Mouse (Mus musculus) kidney, postnatal 14 days (tissue): Measurements from ENCODE around the gene Fancf.
A peak's percentile ranks its signal among the peaks of the same experiment; 100 is the strongest.

Source experiments
- DNase-seq: peaks from one replicate; pipeline ENCODE4 v3.0.0; 2022; ENCODE audit warnings: mixed read lengths

The Fancf gene

DNA sequence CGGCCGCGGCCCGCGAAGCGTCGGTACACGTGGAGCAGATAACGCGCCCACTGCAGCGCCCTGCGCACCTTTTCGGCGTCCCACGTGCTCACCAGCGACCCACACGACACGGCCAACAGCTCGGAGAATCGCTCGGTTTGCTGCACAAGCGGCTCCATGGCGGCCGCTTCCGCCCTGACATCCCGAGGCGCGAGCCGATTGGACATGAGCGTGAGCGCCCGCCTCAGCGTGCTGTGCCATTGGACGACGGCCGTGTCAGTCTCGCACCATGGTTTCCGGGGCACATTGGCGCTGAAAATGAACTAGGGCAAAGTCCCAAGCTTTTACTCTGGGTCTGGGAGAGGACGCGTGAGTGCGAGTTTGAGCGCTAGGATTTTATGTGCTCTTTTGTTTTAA, at the start of gene Fancf:
Gene Fancf, minus strand, starts transcription at position 171 of the 396 bp plus-strand sequence.
- peak; percentile 99 for DNase-seq

DNA sequence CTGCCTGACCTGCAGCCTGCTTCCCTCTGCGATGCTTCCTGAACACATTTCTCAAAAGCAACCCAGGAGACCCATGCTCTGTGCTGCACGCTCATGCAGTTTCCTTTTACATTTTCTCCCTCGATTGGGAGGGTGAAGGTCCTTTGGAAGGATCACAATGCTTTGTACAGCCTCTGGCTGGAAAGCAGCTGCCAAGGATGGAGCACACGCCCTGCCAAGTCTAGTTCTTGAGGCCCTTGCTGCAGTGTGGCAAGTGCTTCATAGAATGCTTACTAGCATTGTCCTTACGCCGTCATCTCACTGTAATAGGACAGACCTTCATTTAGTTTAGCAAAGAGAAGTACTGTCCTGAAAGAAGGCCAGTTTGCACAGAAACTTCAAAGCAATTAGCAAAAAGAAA, 37.0 kb upstream of the Fancf start:
- no peak for DNase-seq

- DNase-seq: no peak
Observed at GRCm38 (mm10) chr7:51894939-51895338, 32.9 kb upstream of the Fancf start.

DNA sequence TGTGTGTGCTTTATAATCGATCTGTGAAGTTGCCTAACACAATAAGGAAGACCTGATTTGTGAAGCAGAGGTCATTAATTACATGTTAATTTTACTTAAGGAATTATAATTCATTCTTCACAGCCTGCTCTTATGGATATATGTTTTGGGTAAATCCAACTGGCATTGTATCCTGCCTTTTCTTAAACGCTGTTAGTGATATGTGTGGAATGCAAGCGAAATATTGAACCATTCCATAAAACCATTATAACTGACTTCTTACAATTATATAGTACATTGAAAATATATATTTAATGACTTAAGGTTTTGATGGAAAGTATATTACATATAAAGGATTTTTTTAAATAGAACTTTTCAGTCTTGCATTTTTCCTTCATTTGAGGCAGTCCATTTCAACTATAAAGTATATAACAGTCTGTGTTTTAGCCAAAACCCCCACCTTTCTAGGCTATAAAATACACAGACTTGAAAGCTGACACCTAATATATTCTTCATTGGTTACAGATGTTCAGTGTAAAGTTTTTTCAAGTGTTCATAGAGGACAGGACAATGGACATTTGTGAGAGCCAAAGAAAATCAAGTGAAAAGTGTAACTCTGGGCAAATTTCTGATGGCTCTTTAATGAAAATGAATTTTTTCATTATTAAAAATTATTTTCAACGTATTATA, 32.2 kb upstream of the Fancf start:
- no peak for DNase-seq

DNA sequence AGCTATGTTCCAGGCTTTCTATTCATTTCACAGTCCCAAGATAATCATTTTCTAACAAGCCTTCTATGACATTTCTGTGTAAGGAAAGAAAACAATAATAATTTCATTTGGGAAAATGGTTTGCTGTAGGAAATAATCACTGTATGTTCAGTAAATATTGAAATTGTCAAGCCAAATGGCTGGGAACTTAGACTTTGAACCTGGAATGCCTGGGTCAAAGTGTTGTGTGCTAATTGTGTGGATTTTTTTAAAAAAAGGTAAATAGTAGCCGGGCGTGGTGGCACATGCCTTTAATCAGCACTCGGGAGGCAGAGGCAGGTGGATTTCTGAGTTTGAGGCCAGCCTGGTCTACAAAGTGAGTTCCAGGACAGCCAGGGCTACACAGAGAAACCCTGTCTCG, 30.9 kb upstream of the Fancf start:
- no peak for DNase-seq

GRCm38 (mm10) chr7:51892224-51892965, 30.3 kb upstream of the Fancf start:
- no peak for DNase-seq

- DNase-seq: no peak
Observed at GRCm38 (mm10) chr7:51889601-51890000, 27.5 kb upstream of the Fancf start.

DNA sequence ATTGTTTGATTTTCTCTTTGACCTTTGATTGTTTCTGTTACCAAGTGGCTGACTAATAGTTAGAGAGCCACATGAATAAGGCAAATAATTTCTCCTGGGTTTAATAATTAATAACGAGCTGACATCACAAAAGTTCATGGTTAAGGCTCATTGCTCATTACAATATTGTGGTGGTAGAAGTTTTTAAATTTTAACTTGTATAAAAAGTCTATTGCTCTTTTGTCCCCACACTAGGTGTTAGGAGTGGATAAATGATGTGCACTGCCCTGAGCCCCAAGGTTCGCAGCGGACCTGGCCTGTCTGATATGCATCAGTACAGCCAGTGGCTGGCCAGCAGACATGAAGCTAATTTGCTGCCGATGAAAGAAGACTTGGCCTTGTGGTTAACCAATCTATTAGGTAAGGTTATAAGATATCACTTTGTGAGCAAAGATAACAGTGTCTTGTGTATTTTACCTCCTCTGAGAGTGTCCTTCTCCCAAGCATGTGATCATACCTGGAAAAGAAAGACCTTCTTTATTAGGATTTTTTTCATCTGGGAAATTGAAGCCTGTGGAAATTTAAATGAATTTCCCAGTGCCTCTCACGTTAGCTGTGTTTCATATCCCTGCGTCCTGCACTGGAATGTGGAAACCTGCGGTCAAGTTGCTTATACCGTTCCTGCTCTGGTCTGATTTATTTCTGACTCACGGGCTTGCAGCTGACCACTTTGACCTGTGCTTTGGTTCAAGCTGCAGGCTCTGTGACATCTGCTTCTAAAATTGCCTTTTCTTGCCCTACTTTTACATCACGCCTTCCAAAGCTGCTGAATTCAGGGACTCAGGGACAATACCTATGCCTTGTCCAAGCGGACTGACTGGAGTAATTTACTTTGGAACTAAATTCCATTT, 25.9 kb upstream of the Fancf start:
- peak; percentile 68 for DNase-seq

DNA sequence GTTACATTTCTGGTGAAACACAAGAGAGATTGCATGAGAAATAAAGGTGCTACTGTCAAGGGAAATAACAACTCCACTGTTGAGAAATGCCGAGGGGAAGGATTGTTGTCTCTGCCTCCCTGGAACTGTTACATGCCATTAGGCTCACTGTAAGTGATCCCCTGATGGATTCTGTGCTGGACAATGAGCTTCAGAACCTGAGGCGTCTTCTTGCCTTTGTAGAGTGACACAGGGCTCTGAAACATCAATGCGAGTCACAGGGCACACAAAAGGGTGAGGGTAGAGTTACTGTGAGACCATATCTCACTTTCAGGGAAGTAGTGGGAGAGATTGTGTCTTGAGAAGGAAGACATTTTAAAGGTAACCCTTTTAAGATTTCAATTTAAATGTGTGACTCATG, 23.3 kb upstream of the Fancf start:
- no peak for DNase-seq

GRCm38 (mm10) chr7:51880121-51880520, 18.1 kb upstream of the Fancf start:
- DNase-seq: no peak

GRCm38 (mm10) chr7:51879136-51879723, 17.2 kb upstream of the Fancf start:
- peak; percentile 25 for DNase-seq

DNA sequence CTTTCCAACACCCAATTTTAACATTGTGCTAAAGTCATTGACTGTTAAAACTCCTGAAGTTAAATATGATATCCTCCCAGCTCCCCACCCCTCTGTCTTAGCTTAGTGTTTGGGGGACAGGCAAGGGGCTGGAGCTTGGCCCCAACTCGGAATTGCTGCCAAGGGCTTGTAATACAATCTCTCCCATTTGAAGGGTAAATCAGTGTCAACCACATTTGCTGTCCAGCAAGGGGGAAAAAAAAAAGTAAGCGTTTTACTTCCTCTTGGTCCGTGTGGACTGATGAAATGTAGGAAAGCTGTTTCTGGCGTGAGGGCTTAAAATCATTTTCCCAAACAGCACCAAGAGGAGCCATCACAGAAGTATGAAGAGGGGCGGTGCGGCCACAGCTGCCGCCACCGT, 16.7 kb upstream of the Fancf start:
- DNase-seq: no peak

GRCm38 (mm10) chr7:51876316-51876715, 14.2 kb upstream of the Fancf start:
- no peak for DNase-seq

- DNase-seq: no peak
Observed at GRCm38 (mm10) chr7:51872597-51872996, 10.5 kb upstream of the Fancf start.

DNA sequence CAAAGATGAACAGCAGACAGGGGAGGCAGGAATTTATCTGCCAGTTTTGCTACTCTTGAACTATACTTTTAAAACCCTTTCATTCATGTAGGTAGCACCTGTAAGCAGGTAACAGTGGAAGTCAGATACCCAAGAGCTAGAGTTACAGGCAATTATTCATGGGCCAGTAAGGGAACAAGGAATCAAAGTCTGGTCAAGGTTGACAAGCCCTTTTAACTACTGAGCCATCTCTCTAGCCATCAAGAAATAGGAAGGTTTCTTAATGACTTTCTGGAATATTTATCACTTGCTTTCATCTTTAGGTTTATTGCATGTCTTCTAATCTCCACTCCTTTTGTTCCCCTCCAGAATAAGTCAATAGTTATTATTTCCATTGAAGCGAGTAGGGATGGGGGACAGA, 10.0 kb upstream of the Fancf start:
- DNase-seq: no peak

- peak; percentile 24 for DNase-seq
Observed at GRCm38 (mm10) chr7:51867983-51868382, 5.9 kb upstream of the Fancf start.

DNA sequence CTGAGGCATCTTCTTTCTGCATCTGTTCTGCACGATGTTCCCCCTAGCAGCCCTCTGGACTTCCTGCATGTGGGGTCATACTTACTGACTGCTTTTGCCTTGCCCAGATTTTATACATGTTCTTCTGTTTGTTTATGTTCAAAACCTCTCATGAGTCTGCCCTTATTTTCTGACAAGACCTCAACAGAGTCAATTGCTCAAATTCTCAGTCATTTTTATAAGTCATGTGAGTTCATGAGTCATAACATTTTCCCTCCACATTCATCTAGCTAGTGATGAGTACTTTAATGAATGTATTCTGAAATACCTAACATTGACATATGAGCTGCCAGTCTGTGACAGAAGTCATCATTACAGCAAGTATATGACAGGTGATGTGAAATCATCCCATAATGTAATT, 3.3 kb upstream of the Fancf start:
- no peak for DNase-seq

DNA sequence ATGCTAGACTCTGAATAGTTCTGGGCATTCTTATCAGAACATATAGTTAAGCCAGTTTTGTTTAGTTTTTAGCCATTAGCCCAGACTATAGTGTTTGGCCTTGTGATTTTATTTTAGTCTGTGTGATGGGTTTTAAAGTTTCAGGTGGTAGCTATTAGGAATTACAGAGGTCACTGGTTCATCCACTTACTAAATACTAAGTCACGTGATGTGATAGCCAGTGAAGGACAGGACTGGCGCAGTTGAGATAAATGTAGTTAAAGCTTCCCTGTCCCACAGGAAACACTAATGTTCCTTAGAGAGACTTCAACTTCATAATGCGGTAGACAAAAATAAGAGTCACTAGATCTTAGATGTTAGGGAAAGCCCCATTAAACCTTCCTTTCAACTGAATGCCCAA, 775 bp upstream of the Fancf start:
- DNase-seq: no peak

GRCm38 (mm10) chr7:51861250-51862096, 594 bp downstream of the Fancf start, which contains the start of gene Gas2:
Gene Gas2, plus strand, starts transcription at chr7:51862015.
- DNase-seq: peak; percentile 94

DNA sequence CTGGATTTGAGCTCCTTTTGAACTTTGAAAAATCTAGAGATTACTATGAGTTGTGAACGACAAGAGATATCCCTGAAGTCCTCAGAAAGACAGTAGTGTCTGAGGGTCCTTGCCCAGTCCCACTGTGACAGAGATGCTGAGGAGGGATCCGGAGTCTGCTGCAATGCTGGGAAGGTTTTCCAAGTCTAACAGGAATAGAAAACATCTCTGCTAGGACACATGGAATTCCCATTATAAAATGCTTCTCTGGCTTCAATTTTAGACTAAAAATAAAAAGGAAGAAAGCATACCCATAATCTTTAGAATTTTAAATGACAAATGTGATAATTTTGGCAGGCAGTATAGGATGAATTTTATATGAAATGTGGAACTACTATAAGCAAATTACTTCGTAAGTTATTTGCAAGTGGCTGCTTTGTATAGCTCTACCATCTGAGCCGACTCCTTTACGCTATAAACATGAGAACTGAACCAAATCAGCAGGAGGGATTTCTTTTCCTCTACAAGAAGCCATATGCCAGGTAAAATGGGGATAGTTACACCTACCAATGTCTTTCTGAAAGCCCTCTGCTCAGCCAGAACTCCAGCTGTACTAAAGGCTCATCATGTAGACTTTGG, 10.1 kb downstream of the Fancf start:
- DNase-seq: no peak

DNA sequence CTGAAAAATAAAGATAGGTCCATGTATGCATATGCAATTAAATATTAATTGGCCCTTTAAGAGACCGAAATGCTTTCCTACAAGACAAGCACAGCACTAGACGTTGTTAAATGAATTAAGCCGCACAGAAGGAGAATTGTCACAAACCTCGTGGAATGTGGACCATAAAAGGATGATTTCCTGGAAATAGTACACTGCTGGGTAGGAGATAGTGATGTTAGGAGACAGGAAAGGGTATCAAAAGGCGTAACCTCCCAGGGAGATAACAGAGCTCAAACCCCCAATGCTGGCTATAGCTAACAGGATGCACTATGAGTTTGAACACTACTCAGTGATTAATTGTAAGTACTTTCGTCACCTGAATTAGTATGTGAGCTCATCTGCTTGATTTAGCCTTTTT, 11.2 kb downstream of the Fancf start:
- DNase-seq: no peak

DNA sequence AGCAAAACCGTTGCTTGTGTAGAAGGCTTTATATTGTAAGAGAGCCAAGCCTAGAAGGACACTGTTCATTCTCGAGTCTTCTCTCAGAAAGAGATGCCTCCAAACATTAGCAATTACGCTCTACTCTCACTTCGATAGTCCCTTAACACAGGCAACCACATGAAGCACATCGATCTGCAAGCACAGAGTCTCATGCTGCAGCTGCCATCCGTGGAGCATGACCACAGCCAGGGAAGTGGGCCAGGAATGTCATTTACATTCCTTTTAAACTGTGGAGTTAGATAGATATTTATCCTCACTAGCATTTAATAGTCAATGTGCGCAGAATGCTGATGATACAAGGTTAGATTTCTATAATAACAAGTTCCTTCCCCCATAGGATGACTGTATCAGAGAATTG, 21.6 kb downstream of the Fancf start:
- DNase-seq: no peak
